Mouse (Mus musculus) stomach, postnatal 0 days (tissue): ENCODE results near the gene Reg3a. TPM values are rescaled to one million over a fixed set of nuclear protein-coding genes. Genes with fewer than 3 reads are reported as not detected.
A peak's percentile ranks its signal among the peaks of the same experiment; 100 is the strongest.
"Not testable (repeated sequence)": the region's sequence is repeated elsewhere in the genome, so short reads cannot be mapped to it uniquely, and the experiment has no call there.

ENCODE experiments used
- ATAC-seq: fragments of 200-750 bp; cut with Nextera tagmentation; 2 replicates; pipeline ENCODE4 v1.8.0; 2017; ENCODE audit not compliant: low FRiP score, low TSS enrichment
- DNase-seq: peaks from one replicate; pipeline ENCODE4 v3.0.0-alpha.2; 2016; ENCODE audit warnings: low spot score
- H3K27ac ChIP-seq: fragments of 300-500 bp; sonication (generic); replicated peaks from 2 replicates; pipeline ENCODE4 v1.5.1; 2014; ENCODE audit warnings: mild to moderate bottlenecking, control low read depth
- H3K27me3 ChIP-seq: fragments of 300-500 bp; sonication (generic); 2 replicates; pipeline ENCODE4 v1.6.1; 2014; ENCODE audit warnings: low read length; ENCODE audit not compliant: control insufficient read depth, insufficient read depth
- H3K36me3 ChIP-seq: fragments of 300-500 bp; sonication (generic); 2 replicates; pipeline ENCODE4 v1.6.1; 2014; ENCODE audit warnings: low read length, mixed read lengths; ENCODE audit not compliant: control insufficient read depth, insufficient read depth
- H3K4me1 ChIP-seq: fragments of 300-500 bp; sonication (generic); replicated peaks from 2 replicates; pipeline ENCODE4 v1.6.1; 2014; ENCODE audit warnings: antibody characterized with exemption; ENCODE audit not compliant: control insufficient read depth, insufficient read depth
- H3K4me2 ChIP-seq: fragments of 300-500 bp; sonication (generic); replicated peaks from 2 replicates; pipeline ENCODE4 v1.6.1; 2014; ENCODE audit warnings: low read depth, mild to moderate bottlenecking, control low read depth, moderate library complexity
- H3K4me3 ChIP-seq: fragments of 300-500 bp; sonication (generic); 2 replicates; pipeline ENCODE4 v1.5.1; 2014; ENCODE audit warnings: low read depth, low read length, control low read depth
- H3K9ac ChIP-seq: fragments of 300-500 bp; sonication (generic); 2 replicates; pipeline ENCODE4 v1.6.1; 2014; ENCODE audit warnings: mild to moderate bottlenecking, low read length, control low read depth, mixed read lengths
- H3K9me3 ChIP-seq: fragments of 300-500 bp; sonication (generic); 2 replicates; pipeline ENCODE4 v1.6.1; 2016; ENCODE audit warnings: low read length; ENCODE audit not compliant: control insufficient read depth
- CTCF ChIP-seq: IDR thresholded peaks from 2 replicates; pipeline ENCODE4 v1.5.1; 2016; ENCODE audit warnings: antibody characterized with exemption, low read depth, mild to moderate bottlenecking, moderate library complexity
- EP300 ChIP-seq: optimal IDR thresholded peaks from 2 replicates; pipeline ENCODE3; 2016; ENCODE audit warnings: antibody characterized with exemption
- WGBS: fragments of 180-500 bp; shearing (Covaris S2); extraction: QIAGEN DNeasy Blood & Tissue Kit; methylation state at CpG from one replicate; pipeline ENCODE4 v1.1.7; 2014; 5-methylcytosine and 5-hydroxymethylcytosine counted together
- polyA plus RNA-seq: library from polyadenylated mRNA; unstranded; fragments of >200 nt; fragmentation: Nextera tagmentation; extraction: Ambion mirVana; gene quantifications from 2 replicates; pipeline ENCODE4 v1.2.1, GENCODE M21; 2015

Gene Reg3a
- polyA plus RNA-seq, 1 experiment from 2014 or later: not detected

- no peaks in the 10 kb centered on the region for H3K36me3 ChIP-seq
- H3K4me3 ChIP-seq: no peak within 1 kb of the TSS
- ATAC-seq (no peak), DNase-seq (no peak)
- H3K4me2 ChIP-seq: no peak within 1 kb of the TSS
- H3K27ac ChIP-seq: no peak within 1 kb of the TSS
- WGBS: 62% methylated on average over 2 of the region's 2 CpGs
- H3K4me1 ChIP-seq: no peaks in the 10 kb centered on the region
- H3K9ac ChIP-seq: no peak within 1 kb of the TSS
- no peaks in the 10 kb centered on the region for H3K9me3 ChIP-seq
- H3K27me3 ChIP-seq: no peaks in the 10 kb centered on the region
- TF ChIP-seq CTCF (no peak), EP300 (no peak)
Observed at GRCm38 (mm10) chr6:78378765-78379164, 1.7 kb upstream of the Reg3a start, which contains the start of gene Reg3d. Reg3d (minus strand) TSS chr6:78378865.

- WGBS: 81% methylated on average over 3 of the region's 3 CpGs
- Histone ChIP-seq H3K4me2 (no peak overlapping the region), H3K27ac (no peak overlapping the region), H3K9ac (no peak overlapping the region), H3K4me3 (no peak overlapping the region), H3K4me1 (no peaks in the 10 kb centered on the region), H3K27me3 (no peaks in the 10 kb centered on the region), H3K36me3 (no peaks in the 10 kb centered on the region), H3K9me3 (no peaks in the 10 kb centered on the region)
- no peak for DNase-seq
- ATAC-seq: no peak
- TF ChIP-seq EP300 (no peak), CTCF (no peak)
Observed at GRCm38 (mm10) chr6:78385609-78386008, 5.1 kb downstream of the Reg3a start.

GRCm38 (mm10) chr6:78395323-78395722 lies 14.8 kb downstream of the Reg3a start, which contains the start of gene Reg2:
Reg2 (plus strand) TSS chr6:78395623.
- 96% methylated on average over 4 of the region's 17 CpGs for WGBS
- H3K4me1 ChIP-seq, DNase-seq: not testable (repeated sequence)

GRCm38 (mm10) chr6:78422411-78422810 lies 41.9 kb downstream of the Reg3a start, which contains the start of gene Reg1:
Reg1 (plus strand) TSS chr6:78422711.
- H3K9ac ChIP-seq, H3K4me1 ChIP-seq, H3K4me3 ChIP-seq, H3K4me2 ChIP-seq, H3K36me3 ChIP-seq, H3K9me3 ChIP-seq, ATAC-seq, H3K27me3 ChIP-seq, H3K27ac ChIP-seq, DNase-seq: not testable (repeated sequence)

More at GRCm38 (mm10) chr6:78395323-78395722, 14.8 kb downstream of the Reg3a start, which contains the start of gene Reg2:
- H3K36me3 ChIP-seq, H3K27ac ChIP-seq, H3K9me3 ChIP-seq, H3K27me3 ChIP-seq, ATAC-seq, H3K4me3 ChIP-seq, H3K4me2 ChIP-seq, H3K9ac ChIP-seq: not testable (repeated sequence)

GRCm38 (mm10) chr6:78425497-78425896 lies 45.0 kb downstream of the Reg3a start:
- no peak for TF ChIP-seq CTCF
- TF ChIP-seq EP300: no peak
- H3K9me3 ChIP-seq: no peaks in the 10 kb centered on the region
- no peak overlapping the region for H3K4me3 ChIP-seq
- H3K27ac ChIP-seq: no peak overlapping the region
- ATAC-seq: peak; percentile 42; the same call in 1 of the 2 replicates
- no peaks in the 10 kb centered on the region for H3K36me3 ChIP-seq
- H3K27me3 ChIP-seq: no peaks in the 10 kb centered on the region
- no peak overlapping the region for H3K4me2 ChIP-seq
- 63% methylated on average over 3 of the region's 3 CpGs for WGBS
- no peak for DNase-seq
- no peaks in the 10 kb centered on the region for H3K4me1 ChIP-seq
- no peak overlapping the region for H3K9ac ChIP-seq

Other genes with a start within 250 kb of the Reg3a start
- gene Reg3b, start 10.1 kb upstream of the Reg3a start, polyA plus RNA-seq: not detected in 2 replicates
- gene Reg3d, start 1.8 kb upstream of the Reg3a start, polyA plus RNA-seq: not detected in 2 replicates
- gene Reg2, start 14.9 kb downstream of the Reg3a start, polyA plus RNA-seq: not detected in 2 replicates
- 2.1 and 2.6 TPM in 2 replicates for gene Reg1, start 42.0 kb downstream of the Reg3a start, polyA plus RNA-seq
- gene Reg3g, start 88.2 kb downstream of the Reg3a start, polyA plus RNA-seq: 2.0 and 4.0 TPM in 2 replicates